Mouse (Mus musculus): ENCODE results near the gene Aipl1.

DNA sequence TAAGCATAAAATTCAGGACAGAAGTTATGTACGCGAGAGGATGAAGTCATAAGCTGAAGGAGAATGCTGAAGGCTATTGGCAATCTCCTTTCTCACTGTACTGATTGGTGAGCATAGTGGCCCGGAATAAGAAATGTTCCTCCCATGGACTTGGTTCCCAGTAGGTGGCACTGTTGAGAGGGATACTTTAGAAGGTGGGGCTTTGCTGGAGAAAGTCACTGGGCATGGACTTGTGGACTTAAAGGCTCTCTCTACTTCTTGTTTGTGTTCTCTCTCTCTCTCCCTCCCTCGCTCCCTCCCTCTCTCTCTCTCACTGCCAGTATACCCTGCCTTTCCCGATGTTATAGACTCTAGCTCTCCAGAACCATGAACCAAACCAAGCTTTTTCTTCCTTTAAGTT, 45.8 kb downstream of the Aipl1 start:
- 0 out of 2 replicates have a peak, but pooled peaks have one; percentile 28 for TF ChIP-seq CTCF (IDR thresholded peaks at IDR 0.05; ENCODE audit: control insufficient read depth, insufficient read depth, low read length)
- TF ChIP-seq POLR2A (IDR thresholded peaks at IDR 0.05; ENCODE audit: borderline replicate concordance, control insufficient read depth, low read depth, low read length), result no peak

Measured in bone marrow, adult 2 months (tissue).